Mouse (Mus musculus) layer of hippocampus, postnatal 10 days (tissue): ENCODE results near the gene Olfr711. TPM values are rescaled to one million over a fixed set of nuclear protein-coding genes. Genes with fewer than 3 reads are reported as not detected.
"Not testable (repeated sequence)": the region's sequence is repeated elsewhere in the genome, so short reads cannot be mapped to it uniquely, and the experiment has no call there.

Source experiments
- DNase-seq, 2 experiments: peaks; one replicate each; pipeline ENCODE4 v3.0.0; 2021; ENCODE audit warnings: low spot score in 2 of 2
- long read RNA-seq: library from polyadenylated mRNA; stranded (forward); transcript quantifications from one replicate; pipeline ENCODE4 v2.0.0, GENCODE M21; 2023
- total RNA-seq, 2 experiments: library from RNA; stranded (reverse); gene quantifications; 2 replicates each; pipeline ENCODE4 v1.2.3; 2021

Olfr711 gene
- not detected for total RNA-seq
- long read RNA-seq: 0 reads

- no peak for DNase-seq
Observed at GRCm38 (mm10) chr7:106975353-106975752, at the start of gene Olfr711. TSS of gene Olfr711 (minus strand) at chr7:106975453.

GRCm38 (mm10) chr7:107005972-107006371, 30.7 kb upstream of the Olfr711 start, which contains the start of gene Olfr2:
TSS of gene Olfr2 (minus strand) at chr7:107006072.
- no peak for DNase-seq

- DNase-seq: no peak
Observed at GRCm38 (mm10) chr7:107004169-107004568, 28.9 kb upstream of the Olfr711 start.

- no peak for DNase-seq
Observed at GRCm38 (mm10) chr7:107000798-107001197, 25.5 kb upstream of the Olfr711 start.

- DNase-seq: no peak
Observed at GRCm38 (mm10) chr7:106985236-106985635, 10.0 kb upstream of the Olfr711 start.

GRCm38 (mm10) chr7:106967503-106967902, 7.8 kb downstream of the Olfr711 start:
- not testable (repeated sequence) for DNase-seq

- DNase-seq: no peak
Observed at GRCm38 (mm10) chr7:106963837-106964236, 11.4 kb downstream of the Olfr711 start, which contains the start of gene Olfr6. TSS of gene Olfr6 (minus strand) at chr7:106963937.

GRCm38 (mm10) chr7:106948212-106948611, 27.0 kb downstream of the Olfr711 start, which contains the start of gene Olfr710:
TSS of gene Olfr710 (minus strand) at chr7:106948312.
- no peak for DNase-seq

GRCm38 (mm10) chr7:106932119-106932518, 43.1 kb downstream of the Olfr711 start, which contains the start of gene Olfr709-ps1:
TSS of gene Olfr709-ps1 (minus strand) at chr7:106932219.
- no peak for DNase-seq

- DNase-seq: not testable (repeated sequence)
Observed at GRCm38 (mm10) chr7:106920961-106921360, 54.3 kb downstream of the Olfr711 start.

Other genes with a start within 250 kb of the Olfr711 start
- gene Olfr697, start 233.0 kb downstream of the Olfr711 start, total RNA-seq: not detected
- gene Olfr698, start 220.1 kb downstream of the Olfr711 start, total RNA-seq: not detected
- gene Olfr699, start 182.3 kb downstream of the Olfr711 start, total RNA-seq: not detected
- gene Olfr700, start 166.6 kb downstream of the Olfr711 start, total RNA-seq: not detected
- not detected for gene Olfr701, start 161.3 kb downstream of the Olfr711 start, total RNA-seq
- not detected for gene Olfr702, start 141.6 kb downstream of the Olfr711 start, total RNA-seq
- not detected for gene Olfr703, start 132.1 kb downstream of the Olfr711 start, total RNA-seq
- not detected for gene Olfr704, start 112.3 kb downstream of the Olfr711 start, total RNA-seq
- not detected for gene Olfr705, start 98.6 kb downstream of the Olfr711 start, total RNA-seq
- not detected for gene Olfr706, start 87.3 kb downstream of the Olfr711 start, total RNA-seq
- not detected for gene Olfr707, start 74.2 kb downstream of the Olfr711 start, total RNA-seq
- not detected for gene Olfr1532-ps1, start 67.5 kb downstream of the Olfr711 start, total RNA-seq
- not detected for gene Olfr709-ps1, start 43.2 kb downstream of the Olfr711 start, total RNA-seq
- gene Olfr710, start 27.1 kb downstream of the Olfr711 start, total RNA-seq: not detected
- under 1 TPM; 0.25 to 0.33 TPM for gene Olfr6, start 11.5 kb downstream of the Olfr711 start, total RNA-seq
- gene Olfr2, start 30.6 kb upstream of the Olfr711 start, total RNA-seq: not detected
- not detected for gene Olfr713, start 55.7 kb upstream of the Olfr711 start, total RNA-seq
- gene Olfr714, start 95.5 kb upstream of the Olfr711 start, total RNA-seq: not detected
- gene Olfr17, start 117.8 kb upstream of the Olfr711 start, total RNA-seq: not detected
- not detected for gene Olfr715b, start 134.9 kb upstream of the Olfr711 start, total RNA-seq
- gene Olfr715, start 155.6 kb upstream of the Olfr711 start, total RNA-seq: not detected
- gene Olfr716, start 162.9 kb upstream of the Olfr711 start, total RNA-seq: not detected
- gene Nlrp14, start 191.5 kb upstream of the Olfr711 start, total RNA-seq: not detected
- not detected for gene Rbmxl2, start 234.0 kb upstream of the Olfr711 start, total RNA-seq